Mouse (Mus musculus) lung, postnatal 25 days (tissue): ENCODE data around the gene Cabp1.

Source experiments
- DNase-seq: peaks from one replicate; pipeline ENCODE4 v3.0.0; 2022; ENCODE audit warnings: low spot score

The Cabp1 gene

GRCm38 (mm10) chr5:115208601-115209000, 14.4 kb upstream of the Cabp1 start:
- DNase-seq: no peak

GRCm38 (mm10) chr5:115207892-115208291, 13.7 kb upstream of the Cabp1 start:
- DNase-seq: no peak

GRCm38 (mm10) chr5:115207244-115207643, 13.1 kb upstream of the Cabp1 start:
- DNase-seq: no peak

DNA sequence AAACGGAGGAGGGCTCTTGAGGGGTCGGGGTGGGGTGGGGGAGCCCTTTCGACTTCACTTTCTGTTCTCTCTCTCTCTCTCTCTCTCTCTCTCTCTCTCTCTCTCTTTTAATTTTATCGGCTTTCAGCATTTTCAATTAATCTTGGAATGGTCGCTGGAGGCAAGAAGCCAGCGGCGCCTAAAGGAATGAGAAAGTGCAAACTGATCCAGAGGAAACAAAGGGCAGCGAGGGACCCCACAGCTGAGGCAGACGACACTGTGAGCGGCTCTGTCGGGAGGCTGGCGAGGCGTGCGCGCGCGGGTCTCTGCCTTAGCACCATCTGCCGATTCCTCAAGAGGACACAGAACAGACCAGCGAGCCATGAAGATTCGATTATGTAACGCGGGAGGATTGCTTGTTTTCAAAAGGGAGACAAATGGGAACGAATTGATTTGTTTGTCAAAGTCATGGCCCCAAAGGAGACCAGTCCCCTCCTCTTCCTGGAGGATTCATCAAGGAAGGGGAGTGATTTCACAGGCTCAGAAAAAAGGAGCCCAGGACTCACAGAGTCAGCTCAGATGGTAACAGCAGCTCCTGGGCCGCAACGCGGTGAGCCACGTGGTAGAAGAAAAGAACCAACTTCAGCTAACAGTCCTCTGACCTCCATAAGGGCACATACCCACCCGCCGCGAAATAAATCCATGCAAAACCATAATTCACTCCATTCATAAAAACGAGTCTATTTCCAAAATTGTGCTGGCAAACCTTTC, 10.6 kb upstream of the Cabp1 start:
- peak; percentile 10 for DNase-seq

- DNase-seq: peak; percentile 42
These were observed 9.8 kb upstream of the Cabp1 start for GRCm38 (mm10) chr5:115203735-115204561.

- no peak for DNase-seq
These were observed 543 bp upstream of the Cabp1 start for GRCm38 (mm10) chr5:115194626-115195221.

DNA sequence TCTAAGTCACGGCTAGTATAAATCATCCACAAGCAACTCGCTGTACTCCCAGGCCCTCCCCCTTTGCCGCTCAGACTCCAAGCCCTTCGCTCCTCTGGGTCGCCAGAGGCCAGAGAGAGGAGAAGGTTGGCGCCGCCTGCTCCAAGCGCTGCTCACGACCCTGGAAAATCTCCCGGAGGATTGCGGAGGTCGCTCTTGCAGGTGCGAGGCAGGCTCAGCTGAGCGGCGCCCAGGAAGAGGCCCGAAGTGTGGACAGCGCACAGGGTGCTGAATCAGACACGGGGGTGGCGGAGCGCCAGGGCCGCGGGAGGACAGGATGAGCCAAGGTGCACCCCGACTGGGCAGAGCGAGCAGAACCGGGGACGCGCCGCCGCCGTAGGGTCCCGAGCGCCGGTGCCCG, 955 bp downstream of the Cabp1 start:
- peak; percentile 28 for DNase-seq

DNA sequence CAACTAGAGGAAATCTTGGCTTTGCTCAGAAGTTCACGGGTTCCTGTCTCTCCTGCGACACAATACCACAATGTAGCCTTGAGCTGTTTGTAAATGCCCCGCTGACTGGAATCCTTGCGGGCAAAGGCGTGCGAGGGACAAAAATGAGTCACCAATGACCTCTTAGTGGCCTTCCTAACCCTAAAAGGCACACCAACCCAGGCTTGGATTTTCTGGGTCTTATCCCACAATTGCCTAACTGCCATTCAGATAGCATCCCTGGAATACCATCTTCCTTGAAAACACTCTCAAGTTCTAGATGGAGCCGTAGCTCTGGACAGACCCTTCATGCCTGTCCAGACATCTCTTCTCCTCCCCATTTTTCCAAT, 1.4 kb downstream of the Cabp1 start:
- DNase-seq: no peak

GRCm38 (mm10) chr5:115191880-115192827, 2.0 kb downstream of the Cabp1 start:
- no peak for DNase-seq

- no peak for DNase-seq
These were observed 4.1 kb downstream of the Cabp1 start for GRCm38 (mm10) chr5:115190081-115190480.

- DNase-seq: peak; percentile 40
These were observed 5.4 kb downstream of the Cabp1 start for GRCm38 (mm10) chr5:115188824-115189223.

DNA sequence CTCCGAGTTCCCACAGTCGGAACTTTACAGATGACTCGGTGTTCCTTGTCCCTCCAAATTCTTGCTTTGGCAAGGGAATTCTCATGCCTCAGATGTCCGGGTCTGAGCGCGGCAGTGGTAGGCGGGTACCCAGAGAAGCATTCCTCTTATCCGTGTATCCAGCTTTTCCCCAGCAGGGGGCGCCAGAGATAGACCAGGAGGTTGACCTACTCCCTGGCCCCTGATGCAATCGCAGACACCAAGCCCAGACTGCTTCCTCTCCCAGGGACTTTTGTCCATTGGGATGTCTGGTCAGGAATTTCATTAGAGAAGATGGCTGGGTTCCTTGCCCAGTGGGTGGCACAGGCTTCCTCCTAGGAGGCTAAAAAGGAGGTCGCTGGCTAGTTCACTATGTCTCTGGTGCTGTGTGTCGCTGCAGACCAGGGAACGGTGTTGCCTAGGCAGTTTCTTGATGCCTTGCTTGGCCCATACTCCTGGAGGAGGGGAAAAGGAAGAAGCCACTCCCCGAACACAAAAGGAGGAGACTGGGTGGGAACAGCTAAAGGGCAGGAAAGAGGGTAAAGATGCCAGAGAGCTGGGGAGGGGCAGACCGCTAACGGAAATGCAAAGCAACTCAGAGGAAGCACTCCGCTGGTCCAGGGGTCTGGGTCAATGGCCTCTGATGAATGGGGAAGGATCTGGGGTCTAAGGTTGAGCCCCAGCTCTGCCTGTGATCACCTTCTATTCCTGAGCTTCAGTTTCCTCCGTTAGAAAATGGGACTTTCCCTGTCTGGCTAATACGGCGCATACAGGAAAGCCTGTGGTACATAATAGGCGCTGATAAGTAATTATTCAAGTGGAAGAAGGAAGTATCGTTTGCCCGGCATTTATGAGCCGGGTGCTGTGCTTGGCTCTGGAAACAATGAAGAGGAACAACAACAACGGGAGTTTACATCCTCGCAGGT, 6.7 kb downstream of the Cabp1 start:
- DNase-seq: peak; percentile 96

GRCm38 (mm10) chr5:115186371-115187073, 7.7 kb downstream of the Cabp1 start:
- DNase-seq: no peak

- DNase-seq: no peak
These were observed 9.5 kb downstream of the Cabp1 start for GRCm38 (mm10) chr5:115184726-115185125.

DNA sequence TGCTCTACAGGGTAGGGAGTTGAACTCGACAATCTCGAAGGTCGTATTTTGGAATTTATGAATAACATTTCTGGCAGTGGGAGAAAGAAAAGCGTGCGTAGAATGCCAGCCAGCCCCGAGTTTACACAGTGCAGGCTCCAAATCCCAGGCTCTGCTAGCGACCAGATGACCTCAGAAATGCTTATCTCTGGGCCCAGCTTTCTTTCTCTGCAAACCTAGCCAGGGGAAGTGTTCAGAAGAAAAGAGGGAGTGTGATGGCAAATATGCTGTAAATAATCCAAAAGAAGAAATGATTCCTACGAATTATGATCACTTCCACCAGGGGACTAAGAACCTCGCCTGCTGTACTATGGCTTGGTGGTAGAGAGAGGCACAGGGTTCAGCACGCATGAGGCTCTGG, 10.7 kb downstream of the Cabp1 start:
- no peak for DNase-seq

- no peak for DNase-seq
These were observed 11.3 kb downstream of the Cabp1 start for GRCm38 (mm10) chr5:115182925-115183324.

DNA sequence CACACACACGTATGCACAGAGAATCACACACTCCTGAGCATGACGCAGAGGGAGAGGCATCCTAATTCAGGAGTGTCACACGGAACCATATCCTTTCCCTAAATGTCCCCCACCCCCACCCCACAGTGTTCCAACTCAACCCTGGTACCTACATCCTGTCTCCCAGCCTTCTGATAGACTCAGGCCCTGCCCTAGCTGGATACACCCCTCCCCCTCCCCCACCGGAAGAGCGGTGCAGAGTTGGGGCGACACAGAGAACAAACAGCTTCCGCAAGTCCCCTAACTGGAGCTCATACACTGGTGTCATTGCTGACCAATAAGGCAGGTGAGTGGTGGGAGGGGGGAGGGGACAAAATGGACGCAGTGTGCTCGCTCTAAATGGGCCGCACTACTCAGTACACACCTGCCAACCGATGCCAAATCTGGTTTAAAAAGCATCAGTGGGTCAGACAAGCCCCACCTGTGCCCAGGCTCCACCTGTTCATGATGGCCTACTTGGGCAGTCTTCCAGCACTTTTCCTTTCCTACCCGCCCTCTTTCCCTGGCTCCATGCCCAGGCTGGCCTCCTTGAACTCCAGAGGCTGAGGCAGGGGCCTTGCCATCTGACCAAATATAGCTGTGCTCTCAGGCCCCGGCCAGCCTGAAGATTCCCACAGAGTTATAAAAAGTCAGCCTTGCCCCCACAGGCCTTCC, 12.8 kb downstream of the Cabp1 start:
- DNase-seq: no peak

DNA sequence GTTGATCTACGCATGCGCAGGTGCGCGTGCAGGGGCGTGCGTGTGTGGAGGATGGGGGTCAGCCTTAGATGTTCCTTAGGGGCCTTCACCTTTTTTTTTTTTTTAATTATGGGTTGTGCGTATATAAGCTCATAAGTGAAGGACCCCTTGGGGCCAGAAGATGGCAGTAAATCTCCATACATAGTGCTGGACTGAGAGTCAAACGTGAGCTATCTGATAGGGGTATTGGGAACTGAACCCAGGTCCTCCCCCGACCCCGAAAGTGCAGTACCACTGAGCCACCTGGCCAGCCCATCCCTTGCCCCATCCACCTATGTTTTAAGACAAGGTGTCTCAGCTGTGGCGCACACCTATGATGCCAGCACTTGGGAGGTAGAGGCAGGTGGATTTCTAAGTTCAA, 14.6 kb downstream of the Cabp1 start:
- DNase-seq: no peak

GRCm38 (mm10) chr5:115177866-115178265, 16.3 kb downstream of the Cabp1 start:
- no peak for DNase-seq
